Mouse (Mus musculus) layer of hippocampus, adult 8-10 months (tissue): ENCODE measurements at regions not wholly inside any gene's neighbourhood (a gene's known extent, or its start where the extent isn't known, plus 50 kb on each side); places are given as distances from the start of the nearest gene placed in this dataset.

Experiments used
- DNase-seq, 2 experiments: peaks; one replicate each; pipeline ENCODE4 v3.0.0; 2022; ENCODE audit warnings: low spot score in 2 of 2

DNA sequence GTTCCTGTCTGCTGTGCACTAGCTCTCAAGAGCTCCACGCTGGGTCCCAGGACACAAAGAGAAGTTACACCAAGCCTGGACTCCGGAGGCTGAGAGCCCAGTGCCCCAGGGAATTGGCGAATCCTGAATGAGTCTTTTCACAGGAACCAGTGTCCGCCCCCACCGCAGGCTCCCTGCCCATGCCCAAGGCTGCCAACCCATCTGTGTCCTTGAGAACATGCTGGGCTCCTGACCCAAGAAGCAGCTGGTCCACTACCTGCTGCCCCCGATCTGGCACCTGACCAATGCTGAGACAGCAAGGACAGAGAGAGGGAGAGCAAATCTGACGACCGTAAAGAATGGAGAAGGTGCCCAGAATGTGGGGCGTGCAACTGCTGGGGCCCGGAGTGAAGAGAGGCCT lies 85.2 kb upstream of the Cplx2 start:
- DNase-seq = peak; percentile 78 to 79

DNA sequence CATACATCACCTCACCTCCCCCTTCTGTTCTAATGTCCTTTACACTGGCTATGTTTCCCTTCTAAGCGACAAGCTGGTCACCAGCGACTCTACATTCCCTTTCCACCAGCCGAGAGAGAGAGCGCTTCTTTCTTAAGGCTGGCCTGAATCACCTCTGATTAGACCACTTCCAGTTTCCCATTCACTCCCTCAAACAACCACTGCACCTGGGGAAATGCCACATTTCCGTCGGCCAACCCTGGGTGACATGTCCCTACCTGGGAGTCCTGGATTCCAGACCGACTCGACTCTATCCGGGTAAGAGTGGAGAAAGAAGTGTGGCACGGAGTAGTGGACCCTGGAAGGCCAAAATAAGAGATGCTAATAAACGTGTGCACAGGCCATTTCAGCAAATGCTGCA lies 84.5 kb upstream of the Cplx2 start:
- DNase-seq = no peak

DNA sequence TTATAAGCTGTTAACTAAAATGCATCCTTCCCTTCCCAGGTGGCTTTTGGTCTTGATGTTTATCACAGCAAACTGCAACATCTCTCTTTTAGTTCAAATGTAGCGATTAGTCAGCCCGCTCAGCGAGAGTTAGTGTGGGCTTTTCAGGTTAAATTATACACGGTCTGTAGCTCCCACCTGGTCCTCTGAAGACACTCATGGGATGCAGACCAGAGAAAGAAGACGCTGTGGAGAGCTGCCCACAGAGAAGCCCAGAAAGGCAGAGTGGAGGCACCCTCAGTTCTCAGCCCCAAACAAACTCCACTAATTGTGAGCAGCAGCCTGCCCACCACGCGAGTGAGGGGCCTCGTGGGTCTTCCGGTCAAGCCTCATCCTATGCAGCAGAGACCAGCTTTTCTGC lies 81.1 kb upstream of the Cplx2 start:
- no peak for DNase-seq

DNA sequence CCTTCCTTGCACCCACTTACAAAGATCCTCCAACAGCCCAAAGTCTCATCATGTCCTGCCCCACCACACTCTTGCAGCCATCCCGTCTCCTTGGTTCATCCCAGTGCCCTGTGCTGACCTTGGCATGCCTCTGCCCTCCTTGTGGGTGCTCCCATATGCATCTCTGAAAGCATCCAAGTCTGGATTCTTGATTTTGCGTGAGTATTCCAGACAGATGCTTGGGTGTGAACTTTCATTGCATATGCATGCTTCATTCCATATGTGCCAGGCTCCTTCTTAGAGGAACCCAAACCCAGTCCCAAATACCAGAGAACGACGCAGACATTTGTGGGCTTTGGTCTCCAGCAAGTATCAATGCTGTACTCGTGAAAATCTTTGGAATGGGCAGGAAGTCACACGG lies 78.8 kb upstream of the Cplx2 start:
- no peak for DNase-seq

DNA sequence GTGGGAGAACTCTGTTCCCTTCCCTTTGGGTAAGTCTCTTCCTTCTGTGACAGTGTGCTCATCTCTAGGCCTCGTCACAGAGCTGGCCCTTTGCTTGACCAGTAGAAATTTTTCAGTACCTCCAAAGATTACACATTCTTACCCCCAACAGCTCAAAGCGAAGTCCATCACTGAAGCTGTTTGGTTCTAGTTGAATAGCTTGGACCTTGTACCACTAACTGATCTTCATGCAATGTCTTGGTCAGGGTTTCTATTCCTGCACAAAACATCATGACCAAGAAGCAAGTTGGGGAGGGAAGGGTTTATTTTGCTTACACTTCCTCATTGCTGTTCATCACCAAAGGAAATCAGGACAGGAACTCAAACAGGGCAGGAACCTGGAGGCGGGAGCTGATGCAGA lies 78.1 kb upstream of the Cplx2 start:
- no peak for DNase-seq

DNA sequence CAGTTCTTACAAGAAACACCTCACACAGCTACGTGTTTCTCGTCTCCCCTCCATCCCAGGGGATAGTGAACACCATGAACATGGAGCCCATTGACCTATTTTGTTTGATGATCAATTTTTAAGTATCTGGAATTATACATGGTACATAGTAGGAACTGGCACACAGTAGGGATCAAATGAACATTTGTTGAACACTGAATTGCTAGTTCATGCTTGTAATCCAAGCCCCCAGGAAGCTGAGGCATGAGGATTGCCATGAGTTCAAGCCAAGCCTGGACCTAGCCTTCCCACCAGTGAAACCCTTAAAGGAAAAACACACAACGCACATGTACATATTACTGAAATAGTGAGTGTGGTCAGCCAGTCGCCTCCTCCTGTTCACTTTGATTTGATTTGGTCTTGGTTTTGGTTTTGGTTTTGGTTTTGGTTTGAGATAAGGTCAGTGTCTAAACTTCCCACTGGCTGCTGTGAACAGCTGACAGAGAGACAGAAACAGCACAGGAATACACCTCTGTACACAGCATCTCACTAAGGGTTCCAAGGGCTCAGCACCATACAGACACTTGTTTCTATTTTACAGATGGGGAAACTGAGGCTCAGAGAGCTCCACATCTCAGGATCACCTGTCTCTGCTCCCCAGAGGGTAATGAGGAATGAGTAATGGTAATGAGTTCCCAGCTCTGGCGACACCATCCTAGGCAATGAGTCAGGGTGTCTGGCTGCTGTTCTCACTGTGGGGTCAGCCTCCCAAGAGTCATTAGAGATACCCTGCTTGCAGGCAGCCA lies 75.5 kb upstream of the Cplx2 start:
- no peak for DNase-seq

DNA sequence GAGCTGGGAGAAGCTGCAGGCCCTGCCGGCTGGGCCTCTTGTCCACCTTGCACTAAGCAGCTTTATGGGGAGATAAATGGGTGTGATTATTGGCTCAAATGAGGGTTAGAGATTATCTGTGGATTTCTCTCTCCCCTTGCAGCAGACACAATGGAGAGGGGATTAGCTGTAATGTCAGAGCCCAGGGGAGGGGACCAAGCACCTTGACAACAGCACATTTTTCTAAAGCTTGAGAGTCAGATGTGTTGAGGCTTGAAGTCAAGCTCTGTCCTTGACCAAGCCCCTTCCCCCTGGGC lies 74.9 kb upstream of the Cplx2 start:
- no peak for DNase-seq

DNA sequence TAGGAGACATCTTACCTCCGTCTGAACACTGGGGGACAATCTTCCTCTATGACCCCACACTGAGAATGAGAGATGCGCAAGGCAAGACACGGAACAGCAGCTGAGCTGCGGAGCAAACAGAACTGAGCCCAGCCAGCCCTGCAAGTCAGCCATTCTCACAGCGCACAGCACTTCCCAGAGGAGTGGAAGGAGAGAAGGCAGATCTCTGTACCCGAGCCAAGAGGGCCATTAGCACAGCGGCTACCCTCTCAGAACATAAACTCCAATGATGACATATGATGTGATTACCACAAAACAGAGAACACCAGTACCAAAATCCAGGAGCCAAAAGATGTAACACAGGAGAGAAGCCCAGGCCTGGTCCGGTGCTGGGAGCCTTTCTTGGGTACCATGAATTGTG lies 72.3 kb upstream of the Cplx2 start:
- no peak for DNase-seq

DNA sequence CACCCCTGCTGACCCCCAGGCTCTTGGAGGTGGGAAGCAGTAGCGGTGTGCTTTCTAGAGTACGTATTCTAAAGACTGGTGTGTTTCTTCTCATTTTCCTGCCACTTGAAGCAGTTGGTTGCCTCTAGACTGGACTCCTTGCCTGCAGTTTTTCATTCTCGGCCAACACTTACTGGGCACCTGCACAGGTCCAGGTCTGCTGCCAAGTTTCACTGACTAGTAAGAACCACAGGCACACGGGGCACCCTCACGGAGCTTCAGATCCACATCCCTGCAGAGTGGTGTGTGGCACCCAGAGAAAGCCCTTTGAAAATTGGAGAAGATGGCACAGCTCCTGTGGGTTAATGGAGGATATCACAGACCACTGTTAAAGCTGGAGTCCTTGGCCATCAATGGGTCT lies 71.9 kb upstream of the Cplx2 start:
- no peak for DNase-seq

DNA sequence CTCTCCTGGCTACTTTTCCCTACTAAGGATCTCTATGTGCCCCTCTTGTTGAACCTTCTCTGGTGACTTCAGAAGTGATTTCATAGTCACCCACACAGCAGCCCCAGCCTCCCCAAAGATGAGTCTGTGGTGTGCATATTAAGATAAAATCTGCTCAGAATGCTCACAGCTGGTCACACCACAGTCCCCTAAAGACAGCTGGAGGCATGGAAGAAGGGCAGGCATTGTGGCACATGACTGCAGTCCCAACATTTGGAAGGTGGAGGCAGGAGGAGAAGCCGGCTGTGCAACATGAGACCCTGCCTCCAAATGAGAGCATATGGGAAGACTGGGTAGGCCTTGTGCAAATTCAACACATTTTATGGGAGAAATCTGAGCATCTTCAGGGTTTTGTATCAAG lies 70.0 kb upstream of the Cplx2 start:
- DNase-seq = no peak

DNA sequence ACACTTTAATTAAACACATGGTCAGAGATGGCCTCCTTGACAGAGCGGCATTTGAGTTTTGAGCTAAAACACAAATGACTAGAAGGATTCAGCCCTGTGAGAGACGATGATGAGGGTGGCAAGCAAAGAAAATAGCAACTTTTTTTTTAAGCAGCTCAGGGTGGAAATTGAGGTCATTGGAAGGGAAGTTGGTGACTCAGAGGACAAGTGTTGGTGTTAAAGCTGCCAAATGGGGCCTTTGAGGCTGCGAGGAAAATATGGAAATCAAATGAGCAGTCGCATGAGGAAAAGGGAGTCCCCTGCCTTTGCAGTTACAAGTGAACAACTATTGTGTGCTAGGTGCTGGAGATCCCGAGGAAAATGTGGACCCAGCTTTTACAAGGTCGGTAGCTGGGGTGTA lies 69.5 kb upstream of the Cplx2 start:
- no peak for DNase-seq

DNA sequence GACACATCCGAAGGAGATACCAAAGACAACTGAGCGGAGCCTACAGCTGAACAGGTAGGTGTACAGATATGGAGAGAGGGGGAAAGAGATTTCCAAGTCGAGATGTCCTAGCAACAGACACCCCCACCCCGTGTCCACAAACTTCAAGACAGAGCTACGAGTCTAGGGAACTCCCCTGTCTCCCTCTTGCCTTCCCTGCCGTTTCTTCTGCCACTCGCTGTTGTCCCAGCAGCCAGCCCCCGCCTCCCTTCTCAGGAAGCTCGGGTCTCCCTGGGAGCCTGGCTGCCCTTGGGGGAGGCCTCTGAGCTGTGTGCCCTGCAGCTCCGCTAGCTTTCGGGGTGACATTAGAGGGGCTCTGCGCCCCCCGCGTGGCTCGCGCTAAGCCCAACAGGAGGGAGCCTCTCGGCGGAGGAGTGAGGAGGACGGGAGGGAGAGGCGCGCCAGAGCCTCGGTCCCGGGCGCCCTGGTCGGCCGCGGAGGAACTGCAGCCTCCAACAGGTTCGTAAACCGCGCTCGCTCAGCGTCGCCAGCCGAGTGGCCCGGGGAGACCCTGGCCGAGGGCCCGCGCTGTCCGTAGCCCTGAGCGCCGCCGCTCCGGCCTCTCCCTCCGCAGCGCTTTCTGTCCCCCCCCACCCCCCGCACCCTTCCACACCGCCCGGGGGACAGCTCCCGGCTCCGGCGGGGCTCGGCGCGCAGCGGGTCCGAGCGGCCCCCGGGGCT lies 68.6 kb upstream of the Cplx2 start:
- no peak for DNase-seq

DNA sequence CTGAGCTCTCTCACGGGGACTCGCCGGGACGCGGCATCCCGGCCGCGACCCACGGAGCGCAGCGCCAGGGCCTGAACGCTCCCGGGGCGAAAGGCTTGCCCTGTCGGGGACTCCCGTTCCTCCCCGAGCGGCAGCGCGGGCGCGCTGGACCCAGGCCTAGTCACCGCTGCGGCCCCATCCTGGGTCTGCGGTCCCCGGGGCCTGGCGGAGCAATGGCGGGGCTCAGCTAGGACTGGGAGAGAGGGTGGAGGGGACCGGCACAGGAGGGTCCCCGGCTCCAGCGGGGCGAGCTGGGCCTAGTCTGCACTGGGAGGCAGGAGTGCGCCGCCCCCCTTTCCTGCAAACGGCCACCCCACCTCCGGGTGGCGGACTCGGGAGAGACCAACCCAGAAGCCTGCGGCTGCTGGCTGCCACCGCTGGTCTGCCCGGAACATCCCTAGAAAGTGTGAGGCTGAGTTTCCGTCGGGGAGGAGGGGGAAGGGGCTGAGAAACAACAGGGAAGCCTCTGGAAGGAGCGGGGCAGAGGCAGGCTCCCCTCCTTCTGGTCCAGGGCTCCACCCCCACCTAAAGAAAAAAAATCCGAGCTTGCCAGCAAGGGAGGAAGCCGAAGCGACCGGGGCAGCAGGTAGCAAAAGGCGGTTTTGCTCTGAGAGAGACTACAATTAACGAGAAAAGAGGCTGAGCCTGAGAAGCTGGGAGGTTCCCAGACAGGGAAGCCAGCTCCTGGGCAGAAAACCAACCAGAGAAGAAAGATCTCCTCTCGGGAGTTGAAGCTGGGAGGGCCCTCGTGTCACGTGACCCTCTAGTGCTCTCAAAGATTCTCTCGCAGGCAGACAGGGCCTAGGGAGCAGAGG lies 67.9 kb upstream of the Cplx2 start:
- DNase-seq = peak; percentile 85 to 86

DNA sequence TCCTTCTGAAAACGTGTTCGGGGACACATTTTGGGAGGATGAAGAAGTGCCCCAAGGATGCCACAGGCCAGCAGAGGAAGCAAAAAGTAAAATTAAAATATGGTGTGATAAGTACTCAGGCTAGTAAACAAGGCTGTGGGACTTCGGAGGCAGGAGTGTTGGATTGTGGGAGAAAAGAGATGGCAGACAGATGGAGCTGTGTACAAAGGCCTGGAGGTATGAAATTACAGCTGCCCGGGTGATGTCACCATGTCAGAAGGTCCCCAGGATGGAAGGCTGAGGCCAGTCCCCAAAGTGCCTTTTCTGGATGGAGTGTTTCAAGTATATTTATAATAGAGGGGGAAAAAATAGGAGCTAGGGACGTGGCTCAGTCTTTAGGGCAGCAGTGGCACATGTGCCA lies 66.9 kb upstream of the Cplx2 start:
- DNase-seq = no peak

DNA sequence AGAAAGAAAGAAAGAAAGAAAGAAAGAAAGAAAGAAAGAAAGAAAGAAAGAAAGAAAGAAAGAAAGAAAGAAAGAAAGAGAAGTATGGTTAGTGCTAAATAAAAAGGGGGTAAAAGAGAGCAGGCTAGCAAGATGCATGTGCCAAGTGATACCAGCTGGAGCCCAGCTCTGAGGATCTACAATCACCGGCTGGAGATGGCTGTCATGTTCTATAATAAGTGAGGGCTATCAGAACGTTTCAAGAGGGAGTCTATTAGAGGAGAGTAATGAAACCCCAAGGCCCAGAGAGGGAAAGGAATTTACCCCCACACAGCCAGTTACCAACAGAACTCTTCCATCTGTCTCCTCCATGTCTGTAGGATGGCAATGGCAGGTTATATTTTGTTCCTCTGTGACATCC lies 62.6 kb upstream of the Cplx2 start:
- no peak for DNase-seq

DNA sequence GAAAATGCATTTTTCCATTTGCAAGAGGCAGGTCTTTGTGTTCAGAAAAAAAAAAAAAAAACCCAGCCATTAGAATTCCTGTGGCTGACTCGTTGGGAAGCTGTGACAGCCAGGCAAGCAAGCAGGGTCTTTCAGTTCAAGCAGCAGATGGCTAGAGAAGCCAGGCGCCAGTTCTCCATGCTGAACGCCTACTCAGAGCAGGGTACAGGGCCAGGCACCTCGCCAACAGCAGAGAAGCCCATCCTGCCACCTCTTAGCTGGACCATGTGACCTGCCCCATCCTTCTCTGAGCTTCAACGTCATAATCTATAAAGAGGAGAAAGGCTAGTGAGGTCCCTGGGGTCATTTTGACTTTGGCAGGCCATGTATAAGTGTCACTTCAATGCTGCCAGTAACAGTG lies 61.8 kb upstream of the Cplx2 start:
- peak; percentile 78 to 82 for DNase-seq

DNA sequence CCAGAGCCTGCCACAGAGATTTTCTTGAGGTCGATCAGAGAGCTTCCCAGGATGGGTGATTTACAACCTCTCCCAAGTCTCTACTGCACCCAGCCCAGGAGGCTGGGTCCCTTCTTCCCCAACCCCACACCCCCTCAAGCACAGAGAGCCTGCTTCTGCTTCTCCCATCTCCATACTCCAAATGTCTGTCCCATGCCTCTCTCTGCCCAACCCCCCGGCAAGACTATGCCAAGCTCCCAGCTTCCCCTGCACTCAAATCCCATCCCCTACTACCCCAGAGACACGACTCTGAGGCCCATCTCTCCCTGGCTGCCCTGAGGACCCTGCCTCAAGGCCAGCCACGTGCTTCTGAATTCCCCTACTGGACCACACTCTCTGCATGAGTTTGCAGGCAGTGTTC lies 61.0 kb upstream of the Cplx2 start:
- no peak for DNase-seq

DNA sequence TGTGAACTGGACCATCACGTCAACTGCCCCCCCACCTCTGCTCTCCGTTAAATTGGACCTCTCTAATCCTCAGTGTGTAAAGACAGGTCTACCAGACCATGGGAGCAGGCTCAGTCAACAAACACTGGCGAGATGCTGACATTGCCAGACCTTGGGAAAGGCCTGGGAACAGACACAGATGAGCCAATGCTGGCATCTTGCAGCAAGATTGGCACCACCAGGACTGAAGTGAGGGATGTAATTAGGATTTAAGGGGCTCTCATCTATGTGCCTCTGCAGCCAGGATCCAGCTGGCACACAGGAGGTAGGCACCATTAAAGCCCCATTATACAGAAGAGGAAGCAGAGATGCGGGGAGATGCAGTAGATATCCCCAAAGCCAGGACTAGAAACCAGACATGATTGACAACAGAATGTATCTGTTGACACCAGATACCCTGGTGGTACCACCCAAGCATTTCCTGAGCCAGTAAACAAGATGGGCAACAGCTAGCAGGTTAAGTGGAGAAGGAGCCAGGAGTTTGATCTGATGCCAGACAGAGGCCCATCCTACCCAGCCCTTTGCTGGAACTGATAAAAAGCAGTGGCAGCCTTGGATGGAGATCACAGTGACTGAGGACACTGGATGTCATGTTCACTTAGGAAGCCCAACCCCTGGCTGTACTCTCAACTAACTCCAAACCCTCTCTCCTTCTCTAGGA lies 59.7 kb upstream of the Cplx2 start:
- no peak for DNase-seq

DNA sequence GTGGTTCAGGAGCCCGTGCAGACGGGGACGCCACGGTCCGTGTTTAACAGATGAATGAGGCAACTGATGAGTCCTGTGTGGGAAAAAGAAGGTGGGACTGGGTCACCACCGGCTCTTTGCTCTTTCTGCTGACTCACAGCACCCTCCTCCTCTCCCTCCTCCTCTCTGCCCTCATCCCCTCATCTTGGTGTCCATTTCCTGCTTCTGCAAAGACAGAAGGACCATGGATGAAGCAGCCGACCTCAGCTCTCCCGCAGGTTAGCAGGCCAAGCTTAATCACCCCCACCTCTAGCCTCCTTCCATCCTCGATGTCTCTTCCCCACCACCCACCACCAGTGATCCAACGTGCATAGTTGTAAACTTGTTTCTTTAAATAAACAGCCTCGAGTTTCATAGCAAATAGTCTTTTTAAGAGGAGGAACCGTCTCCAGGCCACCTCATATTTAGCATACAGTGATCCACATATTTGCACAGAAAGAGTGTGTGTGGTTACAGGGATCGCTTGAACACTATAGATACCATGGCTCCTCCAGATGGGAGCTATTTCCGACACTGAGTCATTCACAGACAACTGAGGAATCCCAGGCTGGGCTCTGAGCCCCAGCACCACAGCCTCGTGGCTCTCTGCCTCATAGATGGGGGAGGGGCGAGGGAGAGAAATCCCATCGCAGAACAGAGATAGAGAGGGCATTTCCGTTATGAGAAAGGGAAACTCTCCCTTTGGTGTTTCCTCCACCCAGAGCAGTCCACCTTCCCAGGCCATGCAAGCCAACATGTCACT lies 58.6 kb upstream of the Cplx2 start:
- peak; percentile 67 to 69 for DNase-seq

DNA sequence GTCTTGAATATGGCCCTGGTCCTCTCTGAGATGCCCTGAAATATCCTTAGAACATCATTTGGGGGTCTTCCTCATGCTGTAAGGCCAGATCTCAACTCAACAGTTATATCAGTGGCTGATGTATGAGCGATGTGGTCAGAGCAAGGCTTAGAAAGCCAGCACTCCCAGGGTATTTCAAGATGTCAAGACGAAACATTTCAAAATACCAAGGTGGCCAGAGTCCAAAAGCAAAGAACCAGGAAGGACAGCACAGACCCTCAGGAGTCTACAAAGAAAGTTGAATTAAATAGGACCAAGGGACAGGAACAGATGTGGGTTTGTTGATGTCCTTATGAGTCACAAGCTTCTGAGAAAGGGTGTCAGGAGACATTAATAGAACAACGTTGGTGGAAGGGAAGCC lies 55.8 kb upstream of the Cplx2 start:
- no peak for DNase-seq

DNA sequence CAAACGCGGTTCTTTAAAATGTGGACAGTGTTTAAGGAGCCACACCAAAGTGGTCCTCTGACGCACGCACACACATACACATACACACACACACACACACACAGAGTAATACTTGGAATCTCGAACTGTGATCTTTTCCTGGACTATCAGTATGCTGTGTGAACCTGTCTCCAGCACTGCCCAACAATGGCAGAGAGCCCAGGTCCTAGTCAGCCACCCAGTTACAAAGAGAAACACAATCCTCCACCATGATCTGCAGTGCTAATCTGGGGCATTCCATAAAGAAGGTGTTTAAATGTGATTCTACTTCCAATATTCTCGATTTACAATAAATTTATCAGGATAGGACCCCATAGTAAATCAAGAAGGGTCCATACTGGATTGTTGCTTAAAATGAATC lies 54.2 kb upstream of the Cplx2 start:
- DNase-seq = no peak
